Mouse (Mus musculus) gastrocnemius, postnatal 25 days (tissue): ENCODE measurements around the gene Anpep. TPM values are rescaled to one million over a fixed set of nuclear protein-coding genes. Genes with fewer than 3 reads are reported as not detected.
A peak's percentile ranks its signal among the peaks of the same experiment; 100 is the strongest.

Experiments
- DNase-seq: peaks from one replicate; pipeline ENCODE4 v3.0.0; 2022
- total RNA-seq, 2 experiments: library from RNA; stranded (reverse); gene quantifications; 1 replicate in 1 of 2; 2 replicates in 1 of 2; pipeline ENCODE4 v1.2.3; 2021

The Anpep gene
- total RNA-seq, 2 experiments from 2014 or later = 5.7 to 6.3 TPM

GRCm38 (mm10) chr7:79866294-79867000 is 5.6 kb upstream of the Anpep start:
- DNase-seq = no peak

- no peak for DNase-seq
These were observed 935 bp upstream of the Anpep start for GRCm38 (mm10) chr7:79861794-79862193.

GRCm38 (mm10) chr7:79858956-79859630 is 1.8 kb downstream of the Anpep start:
- DNase-seq = peak; percentile 22

GRCm38 (mm10) chr7:79858202-79858934 is 2.5 kb downstream of the Anpep start:
- peak; percentile 46 for DNase-seq

GRCm38 (mm10) chr7:79856305-79856704 is 4.6 kb downstream of the Anpep start:
- DNase-seq = no peak

- peak; percentile 51 for DNase-seq
These were observed 13.1 kb downstream of the Anpep start for GRCm38 (mm10) chr7:79847456-79848451.

GRCm38 (mm10) chr7:79846342-79846741 is 14.5 kb downstream of the Anpep start:
- DNase-seq = no peak

- DNase-seq = no peak
These were observed 16.6 kb downstream of the Anpep start for GRCm38 (mm10) chr7:79844090-79844802.

- no peak for DNase-seq
These were observed 18.7 kb downstream of the Anpep start for GRCm38 (mm10) chr7:79842163-79842562.

GRCm38 (mm10) chr7:79837247-79837646 is 23.6 kb downstream of the Anpep start:
- DNase-seq = no peak

- DNase-seq = no peak
These were observed 25.7 kb downstream of the Anpep start for GRCm38 (mm10) chr7:79835196-79835595.

GRCm38 (mm10) chr7:79832980-79833379 is 27.9 kb downstream of the Anpep start:
- no peak for DNase-seq

- DNase-seq = peak; percentile 26
These were observed 29.3 kb downstream of the Anpep start for GRCm38 (mm10) chr7:79831585-79831984.

GRCm38 (mm10) chr7:79831145-79831544 is 29.7 kb downstream of the Anpep start:
- no peak for DNase-seq

GRCm38 (mm10) chr7:79828341-79828740 is 32.5 kb downstream of the Anpep start:
- no peak for DNase-seq

GRCm38 (mm10) chr7:79822092-79822695 is 38.7 kb downstream of the Anpep start:
- DNase-seq = no peak

GRCm38 (mm10) chr7:79819996-79820395 is 40.9 kb downstream of the Anpep start:
- DNase-seq = no peak

- DNase-seq = no peak
These were observed 41.3 kb downstream of the Anpep start for GRCm38 (mm10) chr7:79819515-79819914.

- DNase-seq = no peak
These were observed 42.5 kb downstream of the Anpep start for GRCm38 (mm10) chr7:79818321-79818720.

- no peak for DNase-seq
These were observed 47.5 kb downstream of the Anpep start for GRCm38 (mm10) chr7:79813409-79813808.
